Mouse (Mus musculus) MEL (cell line): Measurements from ENCODE around the gene Fam171a2.

ENCODE experiments used
- CHD2 ChIP-seq: IDR thresholded peaks from 2 replicates; pipeline ENCODE4 v1.6.1; 2011; ENCODE audit warnings: low read length, improper control_type of control experiment
- CTCF ChIP-seq, 3 experiments: IDR thresholded peaks in 2 of 3; conservative IDR thresholded peaks in 1 of 3; 2 replicates each; pipeline ENCODE4 v1.5.1; 2011 to 2012; ENCODE audit warnings: low read length in 3 of 3, low read depth in 2 of 3, mild to moderate bottlenecking in 2 of 3, improper control_type of control experiment in 1 of 3, inconsistent platforms in 1 of 3, mixed read lengths in 1 of 3, moderate library complexity in 1 of 3; ENCODE audit not compliant: control insufficient read depth in 1 of 3, insufficient read depth in 1 of 3, poor library complexity in 1 of 3, severe bottlenecking in 1 of 3
- EP300 ChIP-seq, 2 experiments: IDR thresholded peaks; 2 replicates each; pipeline ENCODE4 v1.6.1; 2011; ENCODE audit warnings: improper control_type of control experiment in 2 of 2, low read length in 2 of 2, low read depth in 1 of 2, mild to moderate bottlenecking in 1 of 2
- GABPA ChIP-seq: IDR thresholded peaks from 2 replicates; pipeline ENCODE4 v1.6.1; 2012; ENCODE audit warnings: low read depth, mild to moderate bottlenecking, inconsistent platforms, low read length, improper control_type of control experiment, moderate library complexity
- JUND ChIP-seq: IDR thresholded peaks from 2 replicates; pipeline ENCODE4 v1.6.1; 2011; ENCODE audit warnings: low read depth, mild to moderate bottlenecking, improper control_type of control experiment, low read length
- MAFK ChIP-seq: IDR thresholded peaks from 2 replicates; pipeline ENCODE4 v1.6.1; 2011; ENCODE audit warnings: low read depth, mild to moderate bottlenecking, low read length, improper control_type of control experiment, borderline replicate concordance
- MAX ChIP-seq: IDR thresholded peaks from 2 replicates; pipeline ENCODE4 v1.6.1; 2011; ENCODE audit warnings: low read length, improper control_type of control experiment
- MEF2A ChIP-seq: IDR thresholded peaks from 2 replicates; pipeline ENCODE4 v1.6.1; 2014; ENCODE audit warnings: low read depth, mild to moderate bottlenecking, inconsistent platforms, low read length, improper control_type of control experiment; ENCODE audit not compliant: poor library complexity, insufficient replicate concordance, severe bottlenecking; ENCODE audit errors: extremely low read depth
- POLR2A ChIP-seq, 2 experiments: IDR thresholded peaks; 2 replicates each; pipeline ENCODE4 v1.6.1; 2011 to 2012; ENCODE audit warnings: low read length in 2 of 2, mild to moderate bottlenecking in 2 of 2, control low read depth in 1 of 2, improper control_type of control experiment in 1 of 2, low read depth in 1 of 2, moderate library complexity in 1 of 2; ENCODE audit not compliant: control insufficient read depth in 1 of 2, insufficient read depth in 1 of 2, poor library complexity in 1 of 2
- POLR2AphosphoS2 ChIP-seq: IDR thresholded peaks from 2 replicates; pipeline ENCODE4 v1.6.1; 2011; ENCODE audit warnings: low read length, improper control_type of control experiment
- SIN3A ChIP-seq: IDR thresholded peaks from 2 replicates; pipeline ENCODE4 v1.6.1; 2012; ENCODE audit warnings: low read length, improper control_type of control experiment, inconsistent platforms
- UBTF ChIP-seq: IDR thresholded peaks from 2 replicates; pipeline ENCODE4 v1.6.1; 2012; ENCODE audit warnings: low read depth, mild to moderate bottlenecking, inconsistent platforms, low read length, improper control_type of control experiment, moderate library complexity, borderline replicate concordance; ENCODE audit not compliant: insufficient read depth
- ZC3H11A ChIP-seq: IDR thresholded peaks from 2 replicates; pipeline ENCODE4 v1.6.1; 2012; ENCODE audit warnings: low read depth, mild to moderate bottlenecking, inconsistent platforms, low read length, improper control_type of control experiment

DNA sequence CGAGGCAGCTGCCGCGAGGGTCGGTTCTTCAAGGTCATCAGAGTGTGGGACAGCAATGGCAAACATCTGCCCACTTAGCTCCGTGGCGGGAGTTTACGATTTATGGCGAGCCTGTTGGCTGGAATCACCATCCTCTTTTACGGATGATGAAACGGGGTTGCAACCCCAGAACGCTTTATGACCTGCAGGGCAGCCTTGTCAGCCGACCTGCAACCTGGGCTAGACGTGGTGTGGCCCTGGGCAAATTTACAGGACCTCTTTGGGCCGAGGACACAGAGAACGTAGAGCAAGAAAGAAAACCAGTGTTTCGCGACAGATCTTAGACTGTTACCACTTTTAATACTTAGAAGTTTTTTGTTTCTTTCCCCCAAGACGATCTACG, 39.7 kb downstream of the Fam171a2 start, which contains the start of gene Slc25a39:
- TF ChIP-seq POLR2AphosphoS2, result no peak; the same call in 1 of the 2 replicates
- TF ChIP-seq CTCF (IDR thresholded peaks at IDR 0.05 in 2 of 3, conservative IDR thresholded peaks at IDR 0.05 in 1 of 3; ENCODE audit: control insufficient read depth in 1 of 3, insufficient read depth in 1 of 3, low read depth in 2 of 3, low read length in 3 of 3, poor library complexity in 1 of 3, severe bottlenecking in 1 of 3), result no peak
- no peak for TF ChIP-seq GABPA
- TF ChIP-seq EP300 (IDR thresholded peaks at IDR 0.05; ENCODE audit: low read depth in 1 of 2, low read length in 2 of 2), result no peak
- no peak for TF ChIP-seq MAX
- no peak for TF ChIP-seq MEF2A
- no peak for TF ChIP-seq JUND
- TF ChIP-seq SIN3A, result no peak
- peak; percentile 14 to 77; a peak in 2 of 4 replicates for TF ChIP-seq POLR2A (IDR thresholded peaks at IDR 0.05; ENCODE audit: control insufficient read depth in 1 of 2, insufficient read depth in 1 of 2, low read depth in 1 of 2, low read length in 2 of 2, poor library complexity in 1 of 2)
- no peak for TF ChIP-seq ZC3H11A
- no peak; the same call in 1 of the 2 replicates for TF ChIP-seq UBTF
- no peak for TF ChIP-seq MAFK
- TF ChIP-seq CHD2, result no peak
